Mouse (Mus musculus): ENCODE results near the gene Hoxa7. TPM values are rescaled to one million over a fixed set of nuclear protein-coding genes. Genes with fewer than 3 reads are reported as not detected.

Hoxa7 gene
- polyA plus RNA-seq, 1 experiment: not detected

DNA sequence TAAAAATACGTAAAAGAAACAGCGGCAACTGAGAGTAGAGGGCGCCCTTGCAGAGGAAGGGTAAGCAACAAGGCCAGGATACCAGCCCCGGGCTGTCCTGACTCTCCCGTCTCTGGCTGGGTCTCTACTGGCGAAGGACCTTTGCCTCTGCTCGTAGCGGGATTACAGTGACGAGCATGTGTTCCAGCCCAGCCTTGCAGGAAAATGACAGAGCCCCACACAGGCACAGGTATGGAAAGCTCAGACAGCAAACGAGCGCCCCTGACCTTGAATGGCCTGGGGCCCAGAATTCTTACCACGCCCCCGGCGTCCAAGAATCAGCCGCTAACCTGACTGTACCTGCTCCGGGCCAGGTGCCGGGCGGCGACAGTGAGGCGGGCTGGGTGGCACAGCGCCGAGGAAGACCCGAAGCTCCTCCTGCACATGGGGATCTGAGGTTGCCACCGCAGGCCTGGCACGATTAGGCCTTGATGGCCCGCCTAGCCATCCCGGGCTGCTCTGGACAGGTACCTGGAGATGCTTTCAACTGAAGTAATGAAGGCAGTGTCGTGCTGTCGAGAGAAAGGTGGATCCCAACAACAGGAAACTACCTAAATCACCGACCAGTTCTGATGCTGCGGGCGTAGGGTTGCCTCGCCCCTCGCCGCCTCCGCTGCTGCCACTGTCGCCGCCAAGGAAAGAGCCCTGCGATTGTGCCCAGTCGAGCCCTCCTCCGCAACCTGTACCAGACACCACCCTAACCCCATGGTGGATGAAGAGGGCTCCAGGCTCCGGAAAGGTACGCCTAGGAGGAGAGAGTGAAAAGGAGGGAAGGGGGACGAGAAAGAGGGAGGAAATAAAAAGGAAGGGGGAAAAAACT lies 8.1 kb upstream of the Hoxa7 start:
- 3% methylated on average over 44 of the region's 44 CpGs for WGBS
- no peak overlapping the region for H3K27ac ChIP-seq (ENCODE audit: insufficient read depth, low read depth, low read length)

DNA sequence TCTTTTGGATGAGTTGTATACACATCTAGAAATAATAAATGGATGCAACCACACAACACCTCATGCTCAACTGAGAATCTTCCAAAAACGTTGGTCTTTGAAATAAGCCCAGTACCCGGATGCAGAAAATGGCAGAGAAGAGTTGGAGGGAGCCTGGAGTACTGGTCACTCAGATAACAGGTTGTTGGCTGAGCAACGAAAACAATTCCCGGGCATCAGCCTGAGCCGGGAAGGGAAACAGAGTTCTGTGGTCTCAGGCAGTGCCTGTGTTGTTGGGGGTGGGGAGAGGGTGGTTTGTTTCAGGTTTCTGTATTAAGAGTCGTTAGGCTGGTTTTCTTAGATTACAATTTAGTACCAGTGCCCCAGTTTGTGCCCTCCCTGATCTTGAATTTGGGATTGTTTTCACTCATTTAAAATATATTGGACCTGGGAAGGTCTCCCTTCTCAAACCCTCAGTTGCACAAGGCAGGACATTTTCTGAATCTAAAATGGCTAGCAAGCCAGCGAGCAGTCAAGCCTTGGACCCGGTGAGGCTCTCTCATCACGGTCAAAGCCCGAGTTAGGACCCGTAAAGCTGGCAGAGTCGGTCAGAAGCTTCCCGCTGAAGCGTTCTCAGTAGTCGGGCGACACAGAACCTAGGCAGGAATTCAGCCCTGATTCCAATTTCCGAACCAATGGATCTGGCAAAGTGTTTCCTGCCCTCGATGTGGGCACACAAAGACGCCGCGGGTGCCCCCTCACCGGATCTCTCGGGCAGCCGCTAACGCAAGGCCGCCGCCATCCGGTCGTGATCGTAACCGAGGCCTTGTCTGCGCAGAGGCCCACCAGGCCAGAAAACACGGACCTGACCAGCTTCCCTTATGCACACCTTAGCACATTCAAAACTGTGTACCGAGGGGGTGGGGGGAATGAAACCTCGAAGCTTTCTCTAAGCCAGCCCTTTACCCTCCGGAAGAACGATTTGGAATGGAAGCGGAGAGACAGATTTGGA lies 7.1 kb upstream of the Hoxa7 start:
- no peaks in the 10 kb centered on the region for H3K4me1 ChIP-seq (ENCODE audit: control insufficient read depth, insufficient read depth, low read length)
- 3% methylated on average over 38 of the region's 38 CpGs for WGBS
- no peak overlapping the region for H3K4me3 ChIP-seq (ENCODE audit: insufficient read depth, low read depth, low read length)
- TF ChIP-seq POLR2A (IDR thresholded peaks at IDR 0.05; ENCODE audit: insufficient read depth, low read depth, low read length) (no peak), CTCF (IDR thresholded peaks at IDR 0.05; ENCODE audit: insufficient read depth, low read depth, low read length) (no peak)
- no peak overlapping the region for H3K27ac ChIP-seq (ENCODE audit: insufficient read depth, low read depth, low read length)

More for the DNA sequence above, 8.1 kb upstream of the Hoxa7 start:
- no peaks in the 10 kb centered on the region for H3K4me1 ChIP-seq (ENCODE audit: control insufficient read depth, insufficient read depth, low read length)
- no peak for TF ChIP-seq POLR2A (IDR thresholded peaks at IDR 0.05; ENCODE audit: insufficient read depth, low read depth, low read length)
- no peak for TF ChIP-seq CTCF (IDR thresholded peaks at IDR 0.05; ENCODE audit: insufficient read depth, low read depth, low read length)
- H3K4me3 ChIP-seq (ENCODE audit: insufficient read depth, low read depth, low read length): no peak overlapping the region

DNA sequence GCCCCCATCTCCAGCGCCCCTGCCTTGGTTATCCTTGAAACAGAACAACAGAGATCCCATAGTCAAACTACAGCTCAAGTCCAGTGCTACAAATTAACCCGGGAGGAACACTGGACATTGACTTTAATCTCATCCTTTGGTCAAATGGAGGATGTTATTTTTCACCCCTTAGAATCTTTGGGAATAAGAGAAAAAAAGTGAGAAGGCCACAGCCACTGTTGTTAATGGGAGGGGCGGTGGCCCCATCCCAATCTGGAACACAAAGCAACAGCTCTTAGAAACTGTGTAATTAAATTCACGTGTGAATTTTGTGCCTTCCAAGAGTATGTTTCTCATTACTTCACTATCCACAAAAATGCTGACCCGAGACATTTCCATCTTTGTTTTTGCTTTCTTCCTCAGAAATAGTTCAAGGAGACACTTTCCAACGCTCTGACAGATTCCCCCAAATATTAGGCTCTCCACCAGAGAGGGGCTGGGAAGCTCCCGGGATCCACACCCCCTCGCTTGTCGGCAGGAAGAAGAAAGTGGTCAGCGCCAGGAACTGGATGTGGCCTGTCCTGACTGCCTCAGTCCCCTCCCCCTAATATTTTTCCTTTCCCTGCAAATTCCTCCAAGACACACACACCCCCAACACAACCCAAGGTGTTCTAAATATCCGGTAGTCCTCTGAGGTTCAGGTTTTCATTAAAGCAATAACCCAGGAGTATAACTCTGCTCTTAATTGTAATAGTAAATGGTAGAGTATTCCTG lies 6.0 kb upstream of the Hoxa7 start:
- TF ChIP-seq CTCF (IDR thresholded peaks at IDR 0.05; ENCODE audit: insufficient read depth, low read depth, low read length) (no peak), POLR2A (IDR thresholded peaks at IDR 0.05; ENCODE audit: insufficient read depth, low read depth, low read length) (no peak)
- Histone ChIP-seq H3K4me3 (ENCODE audit: insufficient read depth, low read depth, low read length) (no peak overlapping the region), H3K27ac (ENCODE audit: insufficient read depth, low read depth, low read length) (no peak overlapping the region), H3K4me1 (ENCODE audit: control insufficient read depth, insufficient read depth, low read length) (no peaks in the 10 kb centered on the region)
- 7% methylated on average over 11 of the region's 11 CpGs for WGBS

DNA sequence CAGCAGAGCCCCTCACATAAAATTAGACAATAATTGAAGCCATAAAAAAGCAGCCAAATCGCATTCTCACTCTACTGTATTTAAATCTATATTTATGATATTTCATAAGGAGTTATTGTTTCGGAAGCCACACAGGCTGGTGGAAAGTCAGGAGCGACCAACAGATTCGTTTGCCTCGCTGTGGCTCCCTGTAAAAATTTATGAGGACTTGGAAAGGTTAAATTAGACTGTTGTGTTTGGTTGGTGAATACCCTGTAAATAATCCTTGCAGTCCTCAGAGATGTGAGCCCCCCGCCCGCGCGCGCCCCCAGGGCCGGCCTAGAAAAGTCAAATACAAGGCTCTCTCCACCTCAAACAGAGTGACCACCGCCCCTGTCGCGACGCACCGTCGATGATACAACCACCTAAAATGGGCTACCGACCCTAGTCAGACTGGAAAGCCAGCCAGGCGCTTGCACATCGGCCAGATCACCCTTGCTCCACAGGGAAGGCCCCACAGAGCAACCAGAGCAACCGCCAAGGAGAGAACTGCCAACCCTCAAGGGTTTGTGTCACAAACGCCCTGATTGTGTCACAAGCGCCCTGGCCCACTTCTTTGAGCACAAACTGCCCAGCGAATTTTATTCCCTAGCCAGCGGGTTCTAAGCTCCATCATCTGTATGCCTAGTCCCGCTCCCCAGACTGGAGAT lies 5.1 kb upstream of the Hoxa7 start:
- 4% methylated on average over 26 of the region's 26 CpGs for WGBS
- H3K4me3 ChIP-seq (ENCODE audit: insufficient read depth, low read depth, low read length): no peak overlapping the region
- TF ChIP-seq CTCF (IDR thresholded peaks at IDR 0.05; ENCODE audit: insufficient read depth, low read depth, low read length): no peak
- no peak for TF ChIP-seq POLR2A (IDR thresholded peaks at IDR 0.05; ENCODE audit: insufficient read depth, low read depth, low read length)
- peaks cover 1% of the 10 kb centered on the region; the same call in 1 of the 2 replicates for H3K4me1 ChIP-seq (ENCODE audit: control insufficient read depth, insufficient read depth, low read length)
- no peak overlapping the region for H3K27ac ChIP-seq (ENCODE audit: insufficient read depth, low read depth, low read length)

DNA sequence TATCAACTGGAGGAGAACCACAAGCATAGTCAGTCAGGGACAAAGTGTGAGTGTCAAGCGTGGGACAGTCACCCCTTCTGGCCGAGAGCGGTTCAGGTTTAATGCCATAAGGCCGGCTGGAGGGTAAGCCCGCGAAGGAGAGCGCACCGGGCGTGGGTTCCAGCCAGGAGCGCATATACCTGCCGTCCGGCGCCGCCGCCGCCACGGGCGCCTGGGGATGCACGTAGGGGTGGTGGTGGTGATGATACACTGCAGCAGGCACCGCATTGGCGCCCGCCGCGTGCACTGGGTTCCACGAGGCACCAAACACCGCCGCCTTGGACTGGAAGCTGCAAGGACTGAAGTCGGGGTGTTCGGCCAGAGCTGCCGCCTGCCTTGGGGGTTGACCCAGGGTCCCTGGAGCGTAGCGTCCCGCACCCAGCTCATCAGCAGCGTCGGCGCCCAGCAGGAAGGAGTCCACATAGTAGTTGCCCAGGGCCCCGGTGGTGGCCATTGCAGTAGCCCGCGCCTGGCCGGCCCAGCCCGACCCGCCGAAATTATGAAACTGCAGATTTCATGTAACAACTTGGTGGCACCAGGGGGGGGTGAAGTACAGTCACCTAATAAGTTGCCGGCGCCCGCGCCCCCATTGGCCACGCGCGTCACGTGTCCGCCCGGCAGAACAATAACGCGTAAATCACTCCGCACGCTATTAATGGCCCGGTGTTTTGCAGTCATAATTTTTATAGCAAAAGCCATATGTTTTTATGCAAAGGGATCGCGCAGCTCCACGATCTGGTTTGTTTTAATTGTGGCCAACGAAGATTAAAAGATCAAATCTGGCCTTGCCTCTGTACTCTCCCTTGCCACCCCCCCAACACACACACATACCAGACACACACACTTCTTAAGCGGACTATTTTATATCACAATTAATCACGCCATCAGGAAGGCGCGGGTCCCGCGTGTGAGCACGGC lies 4.2 kb upstream of the Hoxa7 start:
- TF ChIP-seq POLR2A (IDR thresholded peaks at IDR 0.05; ENCODE audit: insufficient read depth, low read depth, low read length) (no peak), CTCF (IDR thresholded peaks at IDR 0.05; ENCODE audit: insufficient read depth, low read depth, low read length) (no peak)
- peaks cover 6% of the 10 kb centered on the region for H3K4me1 ChIP-seq (ENCODE audit: control insufficient read depth, insufficient read depth, low read length)
- WGBS: 3% methylated on average over 69 of the region's 69 CpGs
- no peak overlapping the region for H3K4me3 ChIP-seq (ENCODE audit: insufficient read depth, low read depth, low read length)
- no peak overlapping the region for H3K27ac ChIP-seq (ENCODE audit: insufficient read depth, low read depth, low read length)

DNA sequence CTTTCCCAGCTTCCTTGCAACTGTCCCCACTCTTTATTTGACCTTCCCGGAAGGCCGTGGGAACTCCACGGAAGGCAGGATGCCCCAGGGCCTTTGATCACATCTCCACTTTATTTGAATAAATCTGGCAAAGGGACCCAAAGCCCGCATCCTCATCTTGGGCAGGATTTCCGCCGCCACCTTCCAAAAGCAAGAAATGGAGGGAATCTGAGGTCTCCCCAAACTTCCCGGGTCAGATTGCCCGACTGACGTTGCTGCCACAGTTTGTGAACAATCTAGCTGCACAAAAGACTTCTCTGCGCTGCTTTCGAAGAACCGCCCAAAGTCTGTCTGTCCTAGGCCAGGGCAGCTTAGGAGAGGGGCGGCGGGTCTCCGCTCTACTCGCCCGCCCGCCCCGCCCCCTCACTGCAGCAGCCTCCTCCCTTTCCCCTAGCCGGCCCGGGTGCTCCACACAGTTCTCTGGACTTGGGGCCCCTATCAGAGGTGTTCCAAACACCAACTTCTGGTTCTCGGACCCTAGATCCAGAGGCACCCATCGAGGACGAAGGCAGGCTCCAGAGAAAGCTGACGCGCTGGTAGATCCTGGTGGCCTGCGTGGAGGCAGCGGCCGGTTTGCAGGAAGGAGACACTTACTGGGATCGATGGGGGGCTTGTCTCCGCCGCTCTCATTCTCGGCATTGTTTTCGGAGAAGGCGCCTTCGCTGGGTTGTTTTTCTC lies 3.4 kb upstream of the Hoxa7 start:
- WGBS: 2% methylated on average over 36 of the region's 36 CpGs
- TF ChIP-seq CTCF (IDR thresholded peaks at IDR 0.05; ENCODE audit: insufficient read depth, low read depth, low read length) (no peak), POLR2A (IDR thresholded peaks at IDR 0.05; ENCODE audit: insufficient read depth, low read depth, low read length) (no peak)

More for the DNA sequence above, 3.4 kb upstream of the Hoxa7 start:
- no peak overlapping the region for H3K4me3 ChIP-seq (ENCODE audit: insufficient read depth, low read depth, low read length)
- peaks cover 6% of the 10 kb centered on the region for H3K4me1 ChIP-seq (ENCODE audit: control insufficient read depth, insufficient read depth, low read length)
- H3K27ac ChIP-seq (ENCODE audit: insufficient read depth, low read depth, low read length): no peak overlapping the region
